Mouse (Mus musculus): ENCODE data around the gene Ubtf. TPM values are rescaled to one million over a fixed set of nuclear protein-coding genes. Genes with fewer than 3 reads are reported as not detected.
"Not testable (repeated sequence)": the region's sequence is repeated elsewhere in the genome, so short reads cannot be mapped to it uniquely, and the experiment has no call there.

Ubtf gene
- 101 TPM for polyA plus RNA-seq (2021)

DNA sequence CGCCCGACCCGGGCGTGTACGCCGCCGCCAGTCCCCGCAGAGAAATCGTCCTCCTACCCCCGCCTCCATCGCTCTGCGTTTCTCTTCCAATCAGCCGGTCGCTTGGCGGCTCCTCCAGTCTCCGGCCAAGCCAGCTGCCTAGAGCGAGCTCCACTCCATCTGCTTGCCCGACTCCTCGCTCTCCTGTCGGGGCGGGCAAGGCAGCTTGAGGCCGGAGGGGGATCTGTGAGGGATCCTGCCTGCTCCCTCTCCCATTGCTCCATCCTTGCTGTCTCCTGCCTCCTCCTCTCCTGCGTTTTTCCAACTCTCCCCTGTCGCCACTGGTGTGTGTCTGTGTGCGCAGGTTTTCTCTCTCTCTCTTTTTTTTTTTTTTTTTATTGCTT lies at the start of gene Ubtf:
Ubtf (minus strand) TSS at position 333 of the 383 bp plus-strand sequence.
- no peak for ATAC-seq
- ChIA-PET POLR2A (interaction anchor here (0.6 to 7.6 kb wide), 17 partner anchors 10 to 1065 kb away, joined by 3 to 110 read pairs (median 4); partner anchors contain the start of genes Grn, Rundc3a and Slc25a39), CTCF (interaction anchor here (1.3 to 1.6 kb wide), 2 partner anchors 92 to 111 kb away, joined by 3 read pairs; partner anchors contain the start of gene Grn)
- TF ChIP-seq CTCF (IDR thresholded peaks at IDR 0.05), result no peak
- H3K27me3 ChIP-seq, result no peaks in the 10 kb centered on the region
- no peak for DNase-seq (ENCODE audit: low read depth, low spot score)
- in situ Hi-C loops (cut with MboI; ENCODE audit: low pct_unique_long_range_greater_than_20kb), result no loop called here

DNA sequence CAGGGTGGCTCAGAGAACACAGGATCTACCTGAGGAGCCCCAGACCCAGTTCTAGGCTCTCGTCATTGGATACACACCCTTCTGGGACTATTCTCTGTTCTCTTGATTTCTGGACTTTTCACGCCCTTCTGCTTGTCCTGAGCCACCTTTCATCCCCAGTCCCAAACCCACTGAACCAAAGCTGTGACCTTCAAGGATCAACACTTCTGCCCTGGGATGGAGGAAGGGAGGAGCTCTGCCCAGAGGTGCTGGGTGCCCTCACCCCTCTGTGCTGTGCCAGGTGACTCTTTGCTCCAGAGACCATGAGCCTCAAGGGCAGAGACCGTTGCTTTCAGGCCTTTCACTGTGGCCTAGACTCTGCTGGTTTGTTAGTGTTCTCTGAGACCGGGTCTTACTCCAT lies 49.7 kb upstream of the Ubtf start:
- in situ Hi-C loops (cut with MboI; ENCODE audit: low pct_unique_long_range_greater_than_20kb), result no loop called here
- H3K27me3 ChIP-seq, result peaks cover 7% of the 10 kb centered on the region
- POLR2A ChIA-PET, result no interaction called here
- TF ChIP-seq CTCF (IDR thresholded peaks at IDR 0.05), result no peak
- no peak for DNase-seq (ENCODE audit: low read depth, low spot score)
- ATAC-seq, result no peak
- CTCF ChIA-PET, result no interaction called here

DNA sequence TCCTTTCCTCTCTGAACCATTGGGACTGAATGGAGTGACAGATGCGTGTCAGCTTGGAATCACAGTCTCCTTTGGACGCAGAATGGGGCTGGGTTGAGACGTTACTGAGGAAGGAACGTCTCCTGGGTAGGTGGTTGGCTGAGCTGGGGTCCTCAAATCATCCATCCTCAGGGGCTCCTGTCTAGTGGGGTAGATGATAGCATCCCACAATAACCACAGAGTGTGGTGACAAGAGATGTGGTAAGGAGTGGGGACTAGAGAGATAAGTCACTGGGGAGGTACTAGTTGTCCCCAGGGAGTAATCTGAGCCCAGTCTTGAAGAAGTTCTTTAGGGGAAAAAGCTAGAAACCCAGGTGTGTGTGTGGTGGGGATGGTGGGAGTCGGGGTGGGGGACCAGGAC lies 48.8 kb upstream of the Ubtf start:
- no peak for ATAC-seq

DNA sequence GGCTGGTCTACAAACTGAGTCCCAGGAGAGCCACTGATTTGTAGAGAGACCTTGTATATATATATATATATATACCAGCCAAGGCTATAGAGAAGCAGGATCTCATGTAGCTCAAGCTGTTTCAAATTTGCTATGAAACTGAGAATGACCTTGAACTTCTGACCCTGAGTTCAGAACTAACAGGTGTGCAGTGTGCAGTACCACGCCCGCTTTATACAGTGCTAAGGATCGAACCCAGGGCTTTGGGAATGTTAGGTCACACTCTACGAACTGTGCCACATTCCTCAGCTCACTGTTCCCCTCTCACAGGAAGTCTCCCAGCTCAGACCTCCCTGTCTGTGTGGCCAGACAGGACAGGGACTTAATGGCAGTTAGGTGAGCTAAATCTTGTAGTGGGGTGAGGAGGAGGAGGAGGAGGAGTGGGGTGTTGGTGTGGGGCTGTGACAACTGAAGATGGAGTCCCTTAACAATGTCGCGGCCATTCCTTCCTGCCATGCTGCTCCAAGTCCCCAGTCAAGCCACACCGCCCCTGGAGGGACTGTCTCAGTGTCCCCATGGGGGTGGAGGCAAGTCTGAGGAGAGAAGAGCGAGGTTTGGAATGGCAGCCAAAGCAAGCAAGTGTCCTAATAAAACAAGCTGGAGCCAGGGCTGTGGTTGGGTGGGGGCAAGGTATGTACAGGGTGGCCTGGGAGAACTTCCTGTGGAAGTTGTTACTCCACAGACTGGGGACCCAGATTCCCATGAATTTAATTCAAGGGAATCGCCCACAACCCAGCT lies 48.1 kb upstream of the Ubtf start:
- no peak for ATAC-seq
- POLR2A ChIA-PET, result no interaction called here
- no peak for TF ChIP-seq CTCF (IDR thresholded peaks at IDR 0.05)
- peaks cover 22% of the 10 kb centered on the region for H3K27me3 ChIP-seq
- CTCF ChIA-PET, result interaction anchor here (0.8 to 0.9 kb wide), 2 partner anchors 16 to 61 kb away, joined by 3 read pairs; no protein-coding TSS in a partner anchor
- DNase-seq (ENCODE audit: low read depth, low spot score), result no peak
- in situ Hi-C loops (cut with MboI; ENCODE audit: low pct_unique_long_range_greater_than_20kb), result no loop called here

More for the DNA sequence above, 48.8 kb upstream of the Ubtf start:
- ChIA-PET POLR2A (no interaction called here), CTCF (no interaction called here)
- H3K27me3 ChIP-seq, result peaks cover 16% of the 10 kb centered on the region
- no peak for TF ChIP-seq CTCF (IDR thresholded peaks at IDR 0.05)
- DNase-seq (ENCODE audit: low read depth, low spot score), result no peak
- in situ Hi-C loops (cut with MboI; ENCODE audit: low pct_unique_long_range_greater_than_20kb), result no loop called here

DNA sequence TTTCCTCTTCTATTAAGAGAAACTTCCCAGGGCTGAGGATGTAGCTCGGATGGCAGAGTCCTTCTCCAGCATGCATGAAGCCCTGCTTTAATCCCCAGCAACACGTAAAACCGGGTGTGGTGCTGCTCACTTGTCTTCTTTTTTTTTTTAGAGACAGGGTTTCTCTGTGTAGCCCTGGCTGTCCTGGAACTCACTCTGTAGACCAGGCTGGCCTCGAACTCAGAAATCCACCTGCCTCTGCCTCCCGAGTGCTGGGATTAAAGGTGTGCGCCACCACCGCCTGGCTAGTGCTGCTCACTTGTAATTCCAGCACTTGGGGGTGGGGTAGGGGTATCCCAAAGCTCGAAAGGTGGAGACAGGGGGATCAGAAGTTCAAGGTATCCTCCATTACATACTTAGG lies 46.6 kb upstream of the Ubtf start, which contains the start of gene Slc4a1:
Slc4a1 (minus strand) TSS at position 101 of the 400 bp plus-strand sequence.
- ATAC-seq; POLR2A ChIA-PET; DNase-seq (ENCODE audit: low read depth, low spot score); CTCF ChIA-PET; in situ Hi-C loops (cut with MboI; ENCODE audit: low pct_unique_long_range_greater_than_20kb): not testable (repeated sequence)
- peaks cover 32% of the 10 kb centered on the region for H3K27me3 ChIP-seq

DNA sequence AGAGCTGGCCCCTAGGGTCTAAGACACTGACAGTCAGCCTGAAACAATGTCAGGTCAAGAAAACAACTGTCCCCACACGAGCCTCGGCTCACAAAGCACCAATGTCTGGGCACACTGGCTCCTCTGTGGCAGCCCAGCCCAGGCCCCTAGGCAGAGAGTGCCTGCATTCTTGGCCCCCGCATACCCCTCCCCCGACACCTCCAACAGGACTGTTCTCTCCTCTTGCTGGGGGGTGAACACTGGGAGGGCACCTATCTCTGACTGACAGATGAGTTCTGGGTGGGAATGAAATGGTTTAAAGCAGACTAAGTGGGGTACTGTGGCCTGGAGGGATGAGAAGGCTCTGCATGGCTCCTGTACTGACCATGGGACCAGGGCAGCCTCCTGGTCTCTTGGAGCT lies 46.2 kb upstream of the Ubtf start:
- ChIA-PET POLR2A (no interaction called here), CTCF (no interaction called here)
- ATAC-seq (no peak), DNase-seq (ENCODE audit: low read depth, low spot score) (no peak)
- peaks cover 35% of the 10 kb centered on the region for H3K27me3 ChIP-seq
- in situ Hi-C loops (cut with MboI; ENCODE audit: low pct_unique_long_range_greater_than_20kb), result no loop called here
- no peak for TF ChIP-seq CTCF (IDR thresholded peaks at IDR 0.05)

DNA sequence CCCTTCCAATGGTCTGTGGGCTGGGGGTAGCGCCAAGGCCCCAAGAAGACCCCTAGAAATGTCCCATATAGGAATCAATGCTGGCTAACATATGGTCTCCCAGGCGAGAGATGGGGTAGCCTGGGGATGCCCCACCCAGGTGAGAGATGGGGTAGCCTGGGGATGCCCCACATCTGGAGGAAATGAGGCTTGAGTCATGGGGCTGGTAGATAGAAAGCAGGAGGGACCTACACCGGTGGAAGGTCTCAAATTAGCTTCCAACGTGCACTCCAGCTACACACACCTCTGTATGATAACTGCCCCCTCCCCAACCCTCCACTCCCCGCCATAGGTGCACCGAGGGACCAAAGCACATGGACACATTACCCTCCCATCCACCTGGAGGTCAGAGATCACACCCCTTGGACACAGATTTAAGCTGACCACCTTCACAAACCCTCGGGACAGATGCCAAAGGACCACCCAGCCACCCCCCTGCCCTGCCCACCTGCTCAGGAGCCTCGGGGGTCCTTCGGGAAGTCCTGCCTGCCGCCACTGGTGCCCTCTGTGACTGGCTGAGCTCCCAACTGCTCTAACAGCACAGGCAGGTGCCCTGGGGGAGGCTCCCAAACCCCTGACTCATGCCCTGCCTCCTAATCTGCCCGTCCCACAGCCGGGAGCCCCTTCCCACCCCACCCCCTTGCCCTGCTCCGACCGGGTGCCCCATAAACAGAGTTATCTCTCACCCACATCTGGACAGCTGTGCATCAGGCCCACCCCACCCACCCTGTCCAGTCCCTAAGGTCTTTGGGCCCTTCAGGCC lies 45.2 kb upstream of the Ubtf start:
- no peak for DNase-seq (ENCODE audit: low read depth, low spot score)
- in situ Hi-C loops (cut with MboI; ENCODE audit: low pct_unique_long_range_greater_than_20kb), result no loop called here
- no peak for TF ChIP-seq CTCF (IDR thresholded peaks at IDR 0.05)
- CTCF ChIA-PET, result no interaction called here
- POLR2A ChIA-PET, result no interaction called here
- H3K27me3 ChIP-seq, result peaks cover 41% of the 10 kb centered on the region
- no peak for ATAC-seq

DNA sequence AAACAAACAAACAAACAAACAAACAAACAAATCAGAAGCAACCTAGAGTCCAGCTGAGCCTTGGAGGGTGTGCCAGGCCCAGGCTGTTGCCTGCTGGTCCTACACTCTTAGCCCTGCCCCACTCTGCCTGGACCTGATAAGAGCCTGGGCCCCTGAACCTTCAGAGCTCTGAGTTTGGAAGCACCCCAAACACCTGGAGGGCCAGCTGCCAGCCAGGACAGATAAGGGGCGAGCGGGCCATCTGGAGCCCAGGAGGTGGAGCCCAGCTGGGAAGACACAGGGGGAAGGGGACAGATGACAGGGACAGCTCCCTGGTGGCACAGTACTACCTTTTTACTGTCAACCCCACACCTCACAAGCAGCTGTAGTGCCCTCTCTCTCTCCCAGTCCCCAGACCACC lies 44.1 kb upstream of the Ubtf start:
- peaks cover 50% of the 10 kb centered on the region for H3K27me3 ChIP-seq
- ChIA-PET POLR2A (no interaction called here), CTCF (no interaction called here)
- TF ChIP-seq CTCF (IDR thresholded peaks at IDR 0.05), result no peak
- no peak for DNase-seq (ENCODE audit: low read depth, low spot score)
- no peak for ATAC-seq
- in situ Hi-C loops (cut with MboI; ENCODE audit: low pct_unique_long_range_greater_than_20kb), result no loop called here

DNA sequence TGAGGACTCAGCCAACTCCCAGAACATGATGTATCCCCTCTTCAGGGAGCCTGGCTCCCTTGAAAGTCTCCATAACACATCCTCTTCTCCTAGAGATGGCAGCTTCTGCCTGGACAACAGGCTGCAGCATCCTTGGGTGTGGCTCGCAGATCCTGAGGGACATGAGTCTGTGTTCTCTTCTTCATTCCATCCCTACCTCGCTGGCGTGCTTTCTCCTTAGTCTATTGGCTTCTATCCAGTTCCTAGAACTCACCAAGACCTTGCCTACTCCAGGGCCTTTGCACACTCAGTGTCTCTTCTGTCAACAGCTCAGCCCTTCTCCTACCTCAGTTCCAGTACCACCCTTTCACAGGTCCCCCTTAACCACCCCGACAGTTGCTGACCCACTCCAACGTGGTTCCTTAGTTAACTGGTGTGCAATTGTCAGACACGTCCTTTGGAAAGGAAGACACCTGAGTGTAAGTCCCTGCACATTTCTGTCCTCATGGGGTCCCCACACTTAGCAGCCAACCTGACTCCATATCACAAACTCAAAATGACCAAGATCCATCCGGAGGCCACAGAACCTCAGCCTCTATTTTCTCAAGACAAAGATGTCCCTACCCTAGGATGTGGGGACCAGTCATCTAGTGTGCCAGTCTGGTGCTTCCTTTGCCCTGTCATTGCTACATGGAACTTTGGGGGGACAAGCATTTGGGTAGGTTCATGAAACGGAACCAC lies 42.4 kb upstream of the Ubtf start:
- CTCF ChIA-PET, result no interaction called here
- peaks cover 67% of the 10 kb centered on the region for H3K27me3 ChIP-seq
- no peak for DNase-seq (ENCODE audit: low read depth, low spot score)
- POLR2A ChIA-PET, result no interaction called here
- no peak for TF ChIP-seq CTCF (IDR thresholded peaks at IDR 0.05)
- ATAC-seq, result no peak
- in situ Hi-C loops (cut with MboI; ENCODE audit: low pct_unique_long_range_greater_than_20kb), result no loop called here

DNA sequence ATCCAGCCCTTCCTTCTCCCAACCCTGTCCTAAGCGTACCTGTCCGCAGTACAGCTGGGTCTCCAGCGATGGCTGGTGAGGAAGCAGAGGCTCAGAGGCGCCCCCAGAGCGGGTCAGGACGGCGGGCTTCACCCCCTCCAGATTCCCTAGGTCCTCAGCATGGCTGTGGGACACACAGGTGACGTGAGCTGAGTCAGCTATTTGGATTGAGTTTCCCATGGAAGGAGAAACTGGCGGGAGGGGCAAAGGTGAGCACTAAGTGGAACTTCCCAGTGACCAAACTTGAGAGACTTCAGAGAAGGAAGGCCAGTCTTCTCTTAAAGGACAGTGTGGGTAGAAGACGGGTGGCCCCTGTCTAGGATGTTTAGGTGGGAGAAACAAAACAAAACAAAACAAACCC lies 38.8 kb upstream of the Ubtf start:
- DNase-seq (ENCODE audit: low read depth, low spot score) (no peak), ATAC-seq (no peak)
- in situ Hi-C loops (cut with MboI; ENCODE audit: low pct_unique_long_range_greater_than_20kb), result no loop called here
- no peak for TF ChIP-seq CTCF (IDR thresholded peaks at IDR 0.05)
- POLR2A ChIA-PET, result no interaction called here
- peaks cover 68% of the 10 kb centered on the region for H3K27me3 ChIP-seq
- CTCF ChIA-PET, result no interaction called here

All from Patski (cell line).